Mouse (Mus musculus) frontal cortex, postnatal 25 days (tissue): Measurements from ENCODE around the gene Dlat.
"Not testable (repeated sequence)": the region's sequence is repeated elsewhere in the genome, so short reads cannot be mapped to it uniquely, and the experiment has no call there.

ENCODE experiments used
- DNase-seq, 2 experiments: peaks; one replicate each; pipeline ENCODE4 v3.0.0; 2022; ENCODE audit warnings: low spot score in 2 of 2

The Dlat gene

GRCm38 (mm10) chr9:50660431-50660830, 851 bp upstream of the Dlat start:
- no peak for DNase-seq

- peak; percentile 9 to 12 for DNase-seq
These were observed 615 bp downstream of the Dlat start for GRCm38 (mm10) chr9:50658941-50659388.

GRCm38 (mm10) chr9:50658391-50658790, 1.2 kb downstream of the Dlat start:
- DNase-seq: no peak

GRCm38 (mm10) chr9:50650503-50650902, 9.1 kb downstream of the Dlat start:
- DNase-seq: no peak

- no peak for DNase-seq
These were observed 12.7 kb downstream of the Dlat start for GRCm38 (mm10) chr9:50646826-50647370.

GRCm38 (mm10) chr9:50634270-50634669, 25.3 kb downstream of the Dlat start:
- DNase-seq: no peak

- no peak for DNase-seq
These were observed 26.5 kb downstream of the Dlat start for GRCm38 (mm10) chr9:50633059-50633458.

GRCm38 (mm10) chr9:50632016-50632688, 27.4 kb downstream of the Dlat start:
- no peak for DNase-seq

GRCm38 (mm10) chr9:50630903-50631302, 28.7 kb downstream of the Dlat start:
- DNase-seq: not testable (repeated sequence)

- DNase-seq: no peak
These were observed 41.7 kb downstream of the Dlat start for GRCm38 (mm10) chr9:50617794-50618330.

GRCm38 (mm10) chr9:50616766-50617603, 42.6 kb downstream of the Dlat start, which contains the start of the genes Pih1d2 and Nkapd1:
TSS of gene Pih1d2 (plus strand) at chr9:50617321.
TSS of gene Nkapd1 (minus strand) at chr9:50617464.
- DNase-seq: peak; percentile 83 to 93

GRCm38 (mm10) chr9:50616161-50616560, 43.4 kb downstream of the Dlat start:
- no peak for DNase-seq

GRCm38 (mm10) chr9:50612115-50612514, 47.5 kb downstream of the Dlat start:
- no peak for DNase-seq

GRCm38 (mm10) chr9:50604338-50604737, 55.2 kb downstream of the Dlat start:
- no peak for DNase-seq

GRCm38 (mm10) chr9:50603998-50604324, 55.6 kb downstream of the Dlat start:
- no peak for DNase-seq

- peak; percentile 88 to 89 for DNase-seq
These were observed 56.2 kb downstream of the Dlat start, which contains the start of the genes Sdhd and Timm8b for GRCm38 (mm10) chr9:50603189-50603997. TSS of gene Sdhd (minus strand) at chr9:50603812. TSS of gene Timm8b (plus strand) at chr9:50603910.

GRCm38 (mm10) chr9:50602055-50602845, 57.3 kb downstream of the Dlat start:
- no peak for DNase-seq

GRCm38 (mm10) chr9:50601536-50601935, 58.0 kb downstream of the Dlat start:
- DNase-seq: no peak

- no peak for DNase-seq
These were observed 62.6 kb downstream of the Dlat start for GRCm38 (mm10) chr9:50596973-50597372.

- DNase-seq: no peak
These were observed 64.7 kb downstream of the Dlat start for GRCm38 (mm10) chr9:50594794-50595417.
